Mouse (Mus musculus) lung, postnatal 0 days (tissue): Measurements from ENCODE around the gene E030018B13Rik. TPM values are rescaled to one million over a fixed set of nuclear protein-coding genes. Genes with fewer than 3 reads are reported as not detected.
A peak's percentile ranks its signal among the peaks of the same experiment; 100 is the strongest.

Experiments
- ATAC-seq: fragments of 200-750 bp; cut with Nextera tagmentation; 2 replicates; pipeline ENCODE4 v1.8.0; 2017; ENCODE audit warnings: moderate library complexity
- DNase-seq: peaks from one replicate; pipeline ENCODE4 v3.0.0-alpha.2; 2016; ENCODE audit warnings: low spot score
- H3K27ac ChIP-seq: fragments of 300-500 bp; sonication (generic); 2 replicates; pipeline ENCODE4 v1.5.1; 2014; ENCODE audit warnings: antibody characterized with exemption, mild to moderate bottlenecking, low read length, mixed read lengths
- H3K27me3 ChIP-seq: fragments of 300-500 bp; sonication (generic); replicated peaks from 2 replicates; pipeline ENCODE4 v1.6.1; 2014; ENCODE audit warnings: low read length, mixed read lengths; ENCODE audit not compliant: insufficient read depth
- H3K36me3 ChIP-seq: fragments of 300-500 bp; sonication (generic); 2 replicates; pipeline ENCODE4 v1.6.1; 2014; ENCODE audit warnings: low read length, mixed read lengths; ENCODE audit not compliant: insufficient read depth
- H3K4me1 ChIP-seq: fragments of 300-500 bp; sonication (generic); 2 replicates; pipeline ENCODE4 v1.6.1; 2014; ENCODE audit warnings: antibody characterized with exemption, low read depth, low read length, mixed read lengths; ENCODE audit not compliant: insufficient read depth
- H3K4me2 ChIP-seq: fragments of 300-500 bp; sonication (generic); replicated peaks from 2 replicates; pipeline ENCODE4 v1.6.1; 2014; ENCODE audit warnings: low read depth, mild to moderate bottlenecking, low read length, moderate library complexity, mixed read lengths
- H3K4me3 ChIP-seq: fragments of 300-500 bp; sonication (generic); 2 replicates; pipeline ENCODE4 v1.5.1; 2014; ENCODE audit warnings: low read depth, low read length
- H3K9ac ChIP-seq: fragments of 300-500 bp; sonication (generic); replicated peaks from 2 replicates; pipeline ENCODE4 v1.6.1; 2014; ENCODE audit warnings: low read depth, mild to moderate bottlenecking
- H3K9me3 ChIP-seq: fragments of 300-500 bp; sonication (generic); 2 replicates; pipeline ENCODE4 v1.6.1; 2016; ENCODE audit warnings: low read length, mixed read lengths
- CTCF ChIP-seq: IDR thresholded peaks from 2 replicates; pipeline ENCODE4 v1.5.1; 2016; ENCODE audit warnings: antibody characterized with exemption, mild to moderate bottlenecking
- EP300 ChIP-seq: IDR thresholded peaks from 2 replicates; pipeline ENCODE4 v1.6.1; 2016; ENCODE audit warnings: antibody characterized with exemption, mild to moderate bottlenecking, control low read depth
- WGBS: fragments of 180-500 bp; shearing (Covaris S2); extraction: QIAGEN DNeasy Blood & Tissue Kit; methylation state at CpG from one replicate; pipeline ENCODE4 v1.1.7; 2014; 5-methylcytosine and 5-hydroxymethylcytosine counted together
- polyA plus RNA-seq: library from polyadenylated mRNA; unstranded; fragments of >200 nt; fragmentation: Nextera tagmentation; extraction: Ambion mirVana; gene quantifications from 2 replicates; pipeline ENCODE4 v1.2.1, GENCODE M21; 2015

E030018B13Rik gene
- polyA plus RNA-seq, 1 experiment from 2014 or later: 0.27 TPM

DNA sequence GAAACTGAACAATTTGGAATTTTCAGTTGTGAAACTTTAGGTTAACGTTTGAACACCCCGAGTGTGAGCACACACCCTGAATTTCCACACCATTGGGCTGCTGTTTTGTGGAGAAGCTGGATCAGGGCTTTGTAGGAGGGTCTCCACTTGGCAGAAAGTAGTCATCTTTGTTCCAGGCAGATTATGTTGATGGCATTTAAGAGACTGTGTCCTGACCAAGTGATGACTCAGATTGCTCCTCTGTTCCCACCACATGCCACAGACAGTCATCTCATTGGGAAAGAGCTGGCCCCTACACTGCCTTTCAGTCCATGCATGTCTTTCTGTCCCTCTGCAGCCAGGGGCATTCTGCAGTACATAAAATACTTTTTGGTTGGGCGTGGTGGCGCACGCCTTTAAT lies 23.7 kb downstream of the E030018B13Rik start:
- no peak overlapping the region for H3K9ac ChIP-seq
- no peaks in the 10 kb centered on the region for H3K9me3 ChIP-seq
- ATAC-seq (no peak), DNase-seq (peak; percentile 74)
- no peak; the same call in 1 of the 2 replicates for TF ChIP-seq EP300
- peak; percentile 18; the same call in 1 of the 2 replicates for TF ChIP-seq CTCF
- no peaks in the 10 kb centered on the region for H3K36me3 ChIP-seq
- peaks cover 5% of the 10 kb centered on the region; the same call in 1 of the 2 replicates for H3K4me1 ChIP-seq
- H3K4me2 ChIP-seq: no peak overlapping the region
- no peak overlapping the region for H3K4me3 ChIP-seq
- WGBS: 90% methylated on average over 5 of the region's 5 CpGs
- H3K27ac ChIP-seq: peak overlapping the region; percentile 99
- H3K27me3 ChIP-seq: no peaks in the 10 kb centered on the region

DNA sequence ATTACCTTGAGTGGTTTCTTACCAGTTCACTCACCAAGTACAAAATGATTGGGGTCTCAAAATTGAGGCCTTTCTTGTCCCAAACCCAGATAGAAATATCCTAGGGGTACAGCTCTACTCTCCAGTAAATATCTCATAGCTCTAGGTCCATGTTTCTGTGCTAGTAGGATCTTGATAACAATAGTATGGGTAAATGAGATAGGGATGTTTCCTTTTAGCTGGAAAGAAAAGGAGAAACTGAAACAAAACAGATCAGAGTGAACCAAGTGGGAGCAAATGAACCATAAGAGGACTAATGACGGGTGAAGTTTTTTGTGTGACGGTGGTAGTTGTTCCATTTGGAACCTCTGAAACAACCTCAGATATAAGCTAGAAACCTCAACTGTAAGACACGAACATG lies 24.4 kb downstream of the E030018B13Rik start:
- ATAC-seq: no peak
- peak overlapping the region; percentile 47 for H3K27ac ChIP-seq

DNA sequence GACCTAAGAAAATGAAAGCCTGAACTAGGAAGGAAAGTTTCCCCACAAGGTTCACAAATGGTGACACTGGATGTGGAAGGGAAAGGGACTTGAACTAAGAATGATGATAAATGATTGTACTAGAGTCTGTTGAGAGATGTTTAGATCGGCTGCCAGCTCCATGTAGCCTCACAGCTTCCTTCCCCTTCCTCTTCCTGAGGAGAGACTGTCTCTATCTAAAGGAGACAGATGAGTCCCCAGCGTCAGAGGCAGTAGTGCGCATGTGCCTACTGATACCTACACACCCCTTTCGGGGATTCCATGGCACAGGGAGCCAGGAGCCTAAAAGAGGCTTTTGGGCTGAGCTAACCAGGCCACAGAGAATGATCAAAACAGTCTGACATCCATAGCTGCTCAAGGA lies 24.8 kb downstream of the E030018B13Rik start:
- H3K36me3 ChIP-seq: no peaks in the 10 kb centered on the region
- ATAC-seq: no peak
- TF ChIP-seq EP300: peak; percentile 48
- no peak for TF ChIP-seq CTCF
- H3K4me1 ChIP-seq: no peaks in the 10 kb centered on the region; the same call in 1 of the 2 replicates
- WGBS: 51% methylated on average over 4 of the region's 4 CpGs
- no peak overlapping the region for H3K9ac ChIP-seq
- peak overlapping the region; percentile 47 for H3K27ac ChIP-seq
- no peaks in the 10 kb centered on the region for H3K27me3 ChIP-seq
- peak; percentile 60 for DNase-seq
- H3K9me3 ChIP-seq: no peaks in the 10 kb centered on the region
- no peak overlapping the region for H3K4me2 ChIP-seq
- no peak overlapping the region for H3K4me3 ChIP-seq

More for the DNA sequence above, 24.4 kb downstream of the E030018B13Rik start:
- H3K27me3 ChIP-seq: no peaks in the 10 kb centered on the region
- H3K4me2 ChIP-seq: no peak overlapping the region
- WGBS: 83% methylated on average over 3 of the region's 3 CpGs
- DNase-seq: no peak
- no peak for TF ChIP-seq CTCF
- TF ChIP-seq EP300: no peak
- no peaks in the 10 kb centered on the region for H3K9me3 ChIP-seq
- no peak overlapping the region for H3K9ac ChIP-seq
- H3K4me3 ChIP-seq: no peak overlapping the region
- no peaks in the 10 kb centered on the region; the same call in 1 of the 2 replicates for H3K4me1 ChIP-seq
- no peaks in the 10 kb centered on the region for H3K36me3 ChIP-seq

DNA sequence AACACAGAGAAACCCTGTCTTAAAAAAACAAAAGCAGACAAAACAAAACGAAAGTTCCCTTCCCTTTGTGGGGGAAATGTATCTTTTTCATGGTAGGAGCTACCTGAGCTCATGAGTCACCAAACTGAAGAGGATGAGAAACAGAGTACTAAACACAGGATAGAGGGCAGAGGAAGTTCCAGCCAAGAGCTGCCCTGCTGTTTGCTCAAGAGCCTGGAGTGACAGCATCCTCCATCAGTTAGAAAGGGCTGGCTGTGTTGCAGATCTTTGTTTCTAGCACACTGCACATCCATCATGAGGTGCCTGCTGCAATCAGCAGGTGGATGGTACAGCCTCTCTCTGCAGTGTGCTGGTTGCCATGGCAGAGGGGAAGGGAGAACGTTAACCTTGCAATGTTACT lies 27.3 kb downstream of the E030018B13Rik start:
- 14% methylated on average over 2 of the region's 2 CpGs for WGBS
- Histone ChIP-seq H3K4me3 (no peak overlapping the region), H3K27ac (no peak overlapping the region), H3K36me3 (no peaks in the 10 kb centered on the region), H3K9ac (no peak overlapping the region), H3K9me3 (no peaks in the 10 kb centered on the region), H3K4me1 (no peaks in the 10 kb centered on the region; the same call in 1 of the 2 replicates), H3K4me2 (no peak overlapping the region), H3K27me3 (no peaks in the 10 kb centered on the region)
- TF ChIP-seq EP300 (no peak), CTCF (no peak)
- ATAC-seq (no peak), DNase-seq (no peak)

DNA sequence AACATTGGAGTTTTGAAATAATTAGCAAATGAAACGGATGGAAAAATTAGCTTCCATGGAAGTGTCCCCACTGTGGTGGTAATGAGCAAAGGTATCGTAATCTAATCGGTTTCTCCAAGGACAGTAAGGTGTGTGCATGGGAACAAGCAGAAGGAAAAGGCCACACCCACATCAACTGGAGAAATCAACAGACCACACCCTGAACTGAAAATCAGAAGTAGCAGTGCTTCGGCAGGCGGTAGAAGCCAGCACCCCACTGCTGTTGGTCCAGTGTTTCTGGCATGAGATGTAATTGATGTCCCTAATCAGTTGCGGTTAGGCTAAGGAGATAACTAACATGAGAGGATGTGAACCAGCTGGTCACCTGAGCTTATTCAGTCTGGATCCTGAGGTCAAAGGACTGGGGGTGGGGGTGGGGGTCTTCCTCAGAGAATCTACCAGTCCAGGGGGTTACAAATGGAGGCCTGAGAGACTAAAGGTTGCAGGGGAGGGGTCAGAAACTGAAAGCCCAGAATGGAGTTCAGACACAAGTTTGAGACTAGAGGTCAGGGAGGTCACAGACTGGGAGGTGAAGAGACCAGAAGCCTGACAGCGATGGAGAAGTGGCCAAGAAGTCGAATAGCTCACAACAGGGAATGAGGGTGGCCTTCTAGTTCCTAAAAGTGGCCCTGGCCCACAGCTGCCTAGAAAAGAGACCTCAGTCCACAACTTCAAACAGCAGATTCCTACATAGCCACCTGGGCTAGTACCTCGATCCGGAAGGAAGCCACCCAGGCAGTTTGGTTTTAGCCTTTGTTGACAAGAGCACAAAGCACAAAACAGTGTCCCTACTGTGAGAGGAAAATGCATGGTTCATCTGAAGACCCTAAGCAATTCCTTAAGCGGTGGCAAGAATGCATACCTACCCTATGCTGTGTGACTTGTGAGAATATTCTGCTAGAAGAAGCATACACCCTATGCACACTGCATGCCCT lies 31.1 kb downstream of the E030018B13Rik start:
- TF ChIP-seq EP300: no peak
- TF ChIP-seq CTCF: no peak
- no peaks in the 10 kb centered on the region for H3K4me1 ChIP-seq
- no peaks in the 10 kb centered on the region for H3K9me3 ChIP-seq
- ATAC-seq: no peak
- WGBS: 52% methylated on average over 11 of the region's 11 CpGs
- no peak overlapping the region for H3K27ac ChIP-seq
- no peaks in the 10 kb centered on the region for H3K36me3 ChIP-seq
- H3K27me3 ChIP-seq: no peaks in the 10 kb centered on the region
- no peak overlapping the region for H3K4me3 ChIP-seq
- H3K4me2 ChIP-seq: no peak overlapping the region
- DNase-seq: no peak
- H3K9ac ChIP-seq: no peak overlapping the region

DNA sequence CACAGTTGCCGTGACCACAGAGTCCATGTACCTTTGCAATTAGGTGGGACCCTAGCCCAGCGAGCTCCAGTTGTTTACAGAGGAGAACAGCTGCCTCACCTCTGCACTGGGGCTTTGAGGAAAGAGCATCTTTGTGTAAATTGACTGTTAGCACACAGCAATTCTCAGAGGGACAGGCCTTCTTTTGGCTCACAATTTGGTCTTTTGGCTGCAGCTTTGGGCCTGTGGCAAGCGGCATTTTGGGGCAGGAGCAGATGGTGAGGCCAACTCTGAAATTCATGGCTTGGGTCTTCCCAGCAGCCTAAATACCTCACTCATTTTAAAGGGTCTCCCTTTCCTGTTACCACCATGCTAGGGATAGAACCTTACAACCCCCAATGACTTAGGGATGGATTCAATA lies 32.5 kb downstream of the E030018B13Rik start:
- ATAC-seq: no peak
- no peaks in the 10 kb centered on the region for H3K27me3 ChIP-seq
- H3K27ac ChIP-seq: no peak overlapping the region
- no peak overlapping the region for H3K4me3 ChIP-seq
- H3K4me1 ChIP-seq: no peaks in the 10 kb centered on the region
- DNase-seq: no peak
- WGBS: 64% methylated on average over 3 of the region's 3 CpGs
- H3K9me3 ChIP-seq: no peaks in the 10 kb centered on the region
- no peak overlapping the region for H3K9ac ChIP-seq
- no peaks in the 10 kb centered on the region for H3K36me3 ChIP-seq
- H3K4me2 ChIP-seq: no peak overlapping the region
- TF ChIP-seq EP300 (no peak), CTCF (no peak)
